Mouse (Mus musculus) limb, embryonic 14.5 days (tissue): ENCODE results near the gene Slc4a2. TPM values are rescaled to one million over a fixed set of nuclear protein-coding genes. Genes with fewer than 3 reads are reported as not detected.
"Not testable (repeated sequence)": the region's sequence is repeated elsewhere in the genome, so short reads cannot be mapped to it uniquely, and the experiment has no call there.

Source experiments
- ATAC-seq: fragments of 200-750 bp; cut with Nextera tagmentation; 2 replicates; pipeline ENCODE4 v1.8.0; 2017; ENCODE audit warnings: low read depth, moderate number of reproducible peaks, moderate TSS enrichment; ENCODE audit not compliant: low FRiP score
- DNase-seq: peaks from one replicate; pipeline ENCODE4 v3.0.0-alpha.2; 2015; ENCODE audit warnings: low spot score
- H3K27ac ChIP-seq: fragments of 300-500 bp; sonication (generic); replicated peaks from 2 replicates; pipeline ENCODE4 v1.5.1; 2014; ENCODE audit warnings: low read depth, mild to moderate bottlenecking, low read length, moderate library complexity, mixed read lengths
- H3K27me3 ChIP-seq: fragments of 300-500 bp; sonication (generic); 2 replicates; pipeline ENCODE4 v1.6.1; 2014; ENCODE audit warnings: low read length, mixed read lengths; ENCODE audit not compliant: control insufficient read depth, insufficient read depth
- H3K36me3 ChIP-seq: fragments of 300-500 bp; sonication (generic); 2 replicates; pipeline ENCODE4 v1.6.1; 2014; ENCODE audit warnings: mild to moderate bottlenecking, low read length, moderate library complexity, mixed read lengths; ENCODE audit not compliant: control insufficient read depth, insufficient read depth
- H3K4me1 ChIP-seq: fragments of 300-500 bp; sonication (generic); 2 replicates; pipeline ENCODE4 v1.6.1; 2014; ENCODE audit warnings: antibody characterized with exemption, low read length, mixed read lengths; ENCODE audit not compliant: control insufficient read depth, insufficient read depth
- H3K4me2 ChIP-seq: fragments of 300-500 bp; sonication (generic); replicated peaks from 2 replicates; pipeline ENCODE4 v1.6.1; 2014; ENCODE audit warnings: low read depth, mild to moderate bottlenecking, low read length, moderate library complexity; ENCODE audit not compliant: severe bottlenecking
- H3K4me3 ChIP-seq: fragments of 300-500 bp; sonication (generic); replicated peaks from 2 replicates; pipeline ENCODE4 v1.5.1; 2014; ENCODE audit warnings: low read length
- H3K9ac ChIP-seq: fragments of 300-500 bp; sonication (generic); 2 replicates; pipeline ENCODE4 v1.6.1; 2014; ENCODE audit warnings: mild to moderate bottlenecking, low read depth, low read length, moderate library complexity; ENCODE audit not compliant: severe bottlenecking
- H3K9me3 ChIP-seq: fragments of 300-500 bp; sonication (generic); 2 replicates; pipeline ENCODE4 v1.6.1; 2016; ENCODE audit warnings: low read length; ENCODE audit not compliant: control insufficient read depth
- POLR2A ChIP-seq: fragments of 200-500 bp; IDR thresholded peaks from 2 replicates; pipeline ENCODE4 v1.8.0; 2012; ENCODE audit warnings: inconsistent platforms, mild to moderate bottlenecking, moderate library complexity, borderline replicate concordance; ENCODE audit not compliant: insufficient read depth, insufficient read length; ENCODE audit errors: extremely low read depth
- WGBS: fragments of 180-500 bp; shearing (Covaris S2); extraction: QIAGEN DNeasy Blood & Tissue Kit; methylation state at CpG from one replicate; pipeline ENCODE4 v1.1.7; 2014; 5-methylcytosine and 5-hydroxymethylcytosine counted together
- polyA plus RNA-seq, 2 experiments: library from polyadenylated mRNA; depleted of rRNA in 1 of 2; stranded (reverse) in 1 of 2; unstranded in 1 of 2; fragments of >200 nt; fragmentation: Nextera tagmentation in 1 of 2; extraction: Ambion mirVana in 1 of 2; gene quantifications; 2 replicates each; pipeline versions ENCODE4 v1.2.1 to v1.2.3; 2012 to 2014

Slc4a2 gene
- polyA plus RNA-seq, 2 experiments: 30.0 to 69.1 TPM

DNA sequence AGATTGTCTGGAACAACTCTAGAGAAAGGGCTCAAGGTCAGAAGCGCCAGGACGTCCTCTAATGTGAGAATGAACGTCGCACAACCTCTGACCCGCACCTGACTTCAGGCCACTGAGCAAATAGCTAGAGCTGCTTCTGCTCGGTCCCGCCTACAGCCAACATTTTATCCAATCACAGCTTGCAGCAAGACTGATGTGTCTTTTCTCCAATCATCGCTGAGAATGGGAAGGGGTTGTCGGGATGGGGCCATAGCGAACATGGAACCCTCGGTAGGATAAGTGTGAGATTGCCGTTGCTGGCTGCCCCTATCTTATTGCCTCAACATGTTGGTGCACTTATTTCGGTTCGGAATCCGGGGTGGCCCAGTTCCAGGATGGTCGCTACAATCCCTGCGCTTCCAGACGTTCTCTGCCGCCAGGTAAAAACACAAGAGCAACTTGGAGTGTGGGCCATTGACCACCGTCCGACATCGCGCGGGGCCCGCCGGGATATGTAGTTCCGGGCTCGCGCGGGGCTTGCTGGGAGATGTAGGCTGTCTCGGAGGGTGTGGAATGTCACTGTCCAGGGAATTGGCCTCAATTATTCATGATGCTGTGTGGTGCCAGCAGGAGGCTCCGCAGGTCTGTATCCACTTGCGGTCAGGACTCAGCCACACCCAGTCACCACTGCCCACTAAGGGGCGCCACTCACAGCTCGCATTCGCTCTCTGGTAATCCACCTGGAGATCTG lies 29.3 kb upstream of the Slc4a2 start:
- Histone ChIP-seq H3K27me3 (no peaks in the 10 kb centered on the region), H3K9me3 (no peaks in the 10 kb centered on the region), H3K4me2 (peak overlapping the region; percentile 59), H3K4me3 (peak overlapping the region; percentile 48), H3K9ac (peak overlapping the region; percentile 43), H3K4me1 (no peaks in the 10 kb centered on the region), H3K36me3 (peaks cover 3% of the 10 kb centered on the region; the same call in 1 of the 2 replicates), H3K27ac (peak overlapping the region; percentile 53; the same call in 1 of the 2 replicates)
- 1% methylated on average over 36 of the region's 36 CpGs for WGBS
- peak; percentile 95 for DNase-seq
- ATAC-seq: peak; percentile 97
- TF ChIP-seq POLR2A: no peak

GRCm38 (mm10) chr5:24396254-24396653 lies 27.4 kb upstream of the Slc4a2 start:
- not testable (repeated sequence) for H3K9ac ChIP-seq, H3K4me2 ChIP-seq, H3K4me1 ChIP-seq, H3K27ac ChIP-seq, H3K9me3 ChIP-seq, H3K27me3 ChIP-seq, H3K4me3 ChIP-seq, ATAC-seq, DNase-seq
- 92% methylated on average over 6 of the region's 6 CpGs for WGBS
- peaks cover 19% of the 10 kb centered on the region for H3K36me3 ChIP-seq

DNA sequence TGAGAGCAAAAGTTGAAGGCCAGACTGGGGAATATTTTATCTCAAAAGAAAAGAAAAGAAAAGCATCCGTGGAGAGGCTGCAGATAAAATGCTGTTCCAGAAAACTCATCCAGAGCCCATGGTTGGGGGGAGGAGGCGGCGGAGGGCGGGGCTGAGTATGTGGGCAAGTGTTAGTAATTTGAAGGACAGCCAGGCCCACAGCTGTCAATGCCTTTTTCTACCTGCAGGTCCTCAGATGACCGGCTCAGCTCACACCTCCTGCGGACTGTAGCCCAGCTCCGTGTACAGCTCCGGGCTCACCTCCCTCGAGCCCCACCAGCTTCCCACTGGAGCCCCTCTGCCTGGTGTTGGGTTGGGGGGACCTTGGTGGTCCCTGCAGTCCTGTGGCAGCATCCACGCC lies 24.0 kb upstream of the Slc4a2 start:
- TF ChIP-seq POLR2A: no peak
- Histone ChIP-seq H3K36me3 (peaks cover 37% of the 10 kb centered on the region), H3K4me3 (no peak overlapping the region), H3K27me3 (no peaks in the 10 kb centered on the region), H3K27ac (no peak overlapping the region), H3K4me1 (no peaks in the 10 kb centered on the region), H3K4me2 (no peak overlapping the region), H3K9me3 (no peaks in the 10 kb centered on the region), H3K9ac (no peak overlapping the region)
- 93% methylated on average over 9 of the region's 10 CpGs for whole genome bisulfite sequencing
- ATAC-seq (no peak), DNase-seq (no peak)

DNA sequence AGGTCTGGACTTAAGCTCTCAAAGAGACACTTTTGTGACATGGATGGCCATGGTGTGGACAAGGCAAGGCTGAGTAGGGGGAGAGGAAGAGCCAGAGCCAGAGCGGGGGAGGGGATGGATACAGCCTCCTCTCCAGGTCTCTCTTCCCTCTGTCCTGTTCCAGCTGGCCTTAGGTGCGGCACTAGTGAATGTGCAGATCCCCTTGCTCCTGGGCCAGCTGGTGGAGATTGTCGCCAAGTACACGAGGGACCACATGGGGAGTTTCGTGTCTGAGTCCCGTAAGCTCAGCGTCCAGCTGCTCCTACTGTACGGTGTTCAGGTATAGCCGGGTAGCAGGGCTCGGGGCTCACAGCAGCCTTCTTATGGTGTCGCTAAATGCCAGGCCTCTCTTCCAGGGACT lies 23.3 kb upstream of the Slc4a2 start:
- no peak for ATAC-seq
- Histone ChIP-seq H3K4me2 (no peak overlapping the region), H3K27me3 (no peaks in the 10 kb centered on the region), H3K36me3 (peaks cover 37% of the 10 kb centered on the region), H3K27ac (no peak overlapping the region), H3K9me3 (no peaks in the 10 kb centered on the region), H3K4me3 (no peak overlapping the region), H3K9ac (no peak overlapping the region), H3K4me1 (no peaks in the 10 kb centered on the region)
- no peak for TF ChIP-seq POLR2A
- no peak for DNase-seq
- WGBS: 85% methylated on average over 11 of the region's 11 CpGs

GRCm38 (mm10) chr5:24400911-24401605 lies 22.6 kb upstream of the Slc4a2 start:
- H3K9me3 ChIP-seq: no peaks in the 10 kb centered on the region
- H3K36me3 ChIP-seq: peaks cover 42% of the 10 kb centered on the region
- 100% methylated on average over 5 of the region's 5 CpGs for WGBS
- no peak for TF ChIP-seq POLR2A
- no peak overlapping the region for H3K27ac ChIP-seq
- H3K4me3 ChIP-seq: no peak overlapping the region
- no peaks in the 10 kb centered on the region for H3K27me3 ChIP-seq
- ATAC-seq (no peak), DNase-seq (no peak)
- H3K4me1 ChIP-seq: no peaks in the 10 kb centered on the region
- no peak overlapping the region for H3K4me2 ChIP-seq
- no peak overlapping the region for H3K9ac ChIP-seq
